Mouse (Mus musculus) brown adipose tissue, adult 24 weeks (tissue): ENCODE data around the gene Car14. TPM values are rescaled to one million over a fixed set of nuclear protein-coding genes. Genes with fewer than 3 reads are reported as not detected.
"Not testable (repeated sequence)": the region's sequence is repeated elsewhere in the genome, so short reads cannot be mapped to it uniquely, and the experiment has no call there.

Source experiments
- H3K27ac ChIP-seq: fragments of 200-500 bp; replicated peaks from 2 replicates; pipeline ENCODE4 v1.5.1; 2012; ENCODE audit warnings: low read depth, mild to moderate bottlenecking, low read length
- H3K4me1 ChIP-seq: fragments of 200-500 bp; 2 replicates; pipeline ENCODE4 v1.6.1; 2012; ENCODE audit warnings: low read length, mixed read lengths; ENCODE audit not compliant: control insufficient read depth, insufficient read depth, insufficient read length
- H3K4me3 ChIP-seq: fragments of 200-500 bp; 2 replicates; pipeline ENCODE4 v1.5.1; 2012; ENCODE audit warnings: low read depth, mild to moderate bottlenecking, low read length, moderate library complexity; ENCODE audit not compliant: insufficient read depth
- polyA plus RNA-seq: library from polyadenylated mRNA; stranded (reverse); fragments of >200 nt; gene quantifications from 2 replicates; pipeline ENCODE4 v1.2.4, GENCODE M21; 2012; ENCODE audit not compliant: missing spikeins, insufficient read depth, insufficient read length

Car14 gene
- polyA plus RNA-seq, 1 experiment, result 15.5 TPM

DNA sequence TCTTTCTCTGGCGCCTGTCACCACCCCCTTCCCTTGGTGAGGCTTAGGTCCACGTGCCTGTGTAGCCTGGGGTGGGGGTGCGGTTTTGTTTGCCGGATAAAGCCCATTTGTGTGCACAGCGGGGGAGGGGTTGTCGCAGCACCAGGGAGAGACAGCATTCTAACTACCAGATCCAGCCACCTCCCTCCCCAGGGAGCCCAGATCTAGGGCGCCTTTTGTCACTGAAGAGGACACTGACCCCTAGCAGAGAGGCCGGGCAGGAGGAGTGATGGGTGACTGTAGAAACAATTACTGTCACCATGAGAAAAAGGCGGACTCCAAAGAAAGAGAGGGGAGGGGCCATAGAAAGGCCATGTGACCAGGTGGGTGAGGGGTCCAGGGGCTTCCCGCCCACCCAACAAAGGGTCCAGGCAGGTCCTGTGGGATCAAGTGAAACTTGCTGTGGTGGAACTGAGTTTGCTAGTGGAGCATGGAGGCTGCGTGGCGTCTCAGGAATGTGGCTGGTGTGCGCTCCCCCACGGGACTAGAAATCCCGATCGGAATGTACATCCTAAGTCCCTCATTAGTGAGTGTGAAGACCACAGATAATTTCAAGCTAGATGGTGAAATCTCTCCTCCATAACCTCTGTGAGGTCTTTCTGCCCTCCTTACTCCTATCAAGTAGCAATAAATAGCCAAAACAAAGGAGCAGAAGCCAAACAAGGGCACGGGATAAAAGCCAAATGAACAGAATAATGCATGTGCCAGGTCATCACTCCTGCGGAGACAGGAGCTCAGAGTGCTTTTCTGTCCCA lies 852 bp upstream of the Car14 start:
- Histone ChIP-seq H3K4me3 (peak overlapping the region; percentile 39), H3K27ac (no peak overlapping the region), H3K4me1 (peaks cover 8% of the 10 kb centered on the region)

DNA sequence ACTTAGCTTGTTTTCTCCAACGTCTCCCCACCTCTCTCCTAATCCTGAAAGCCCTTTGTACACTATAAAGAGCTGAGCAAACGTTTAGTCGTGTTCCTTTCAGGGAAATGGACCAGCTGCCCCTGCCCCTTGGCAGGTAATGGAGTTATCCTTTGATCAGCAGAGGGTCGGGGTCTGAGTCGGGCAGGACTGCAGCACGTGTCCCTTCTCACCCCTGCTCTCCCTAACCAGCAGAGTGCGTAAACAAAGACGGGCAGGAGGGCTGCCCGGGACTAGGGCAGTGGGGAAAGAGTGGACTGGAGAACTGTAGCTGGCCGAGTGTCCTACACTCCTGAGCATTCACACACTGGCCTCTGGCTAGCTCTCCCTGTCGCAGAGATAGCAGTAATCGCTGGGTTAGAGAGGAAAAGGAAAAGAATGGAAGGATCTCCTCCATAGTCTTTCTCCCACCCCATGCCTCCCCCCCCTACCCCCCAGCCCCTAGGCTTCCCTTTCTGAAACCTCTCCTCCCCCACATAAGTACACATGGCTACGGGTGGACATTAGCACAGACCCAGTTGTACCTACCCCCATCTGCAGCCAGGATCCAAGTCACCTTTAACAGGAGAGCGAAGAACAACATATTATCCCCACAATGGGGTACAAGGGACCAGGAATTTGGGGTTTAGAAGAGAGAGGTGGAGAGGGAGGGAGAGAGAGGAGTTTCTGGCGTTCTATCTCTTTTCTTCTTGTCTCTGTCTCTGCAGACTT lies 563 bp downstream of the Car14 start:
- 0 out of 2 replicates have a peak overlapping the region, but pooled peaks have one; percentile 1 for H3K27ac ChIP-seq
- H3K4me3 ChIP-seq, result peak overlapping the region; percentile 39
- peaks cover 8% of the 10 kb centered on the region for H3K4me1 ChIP-seq

DNA sequence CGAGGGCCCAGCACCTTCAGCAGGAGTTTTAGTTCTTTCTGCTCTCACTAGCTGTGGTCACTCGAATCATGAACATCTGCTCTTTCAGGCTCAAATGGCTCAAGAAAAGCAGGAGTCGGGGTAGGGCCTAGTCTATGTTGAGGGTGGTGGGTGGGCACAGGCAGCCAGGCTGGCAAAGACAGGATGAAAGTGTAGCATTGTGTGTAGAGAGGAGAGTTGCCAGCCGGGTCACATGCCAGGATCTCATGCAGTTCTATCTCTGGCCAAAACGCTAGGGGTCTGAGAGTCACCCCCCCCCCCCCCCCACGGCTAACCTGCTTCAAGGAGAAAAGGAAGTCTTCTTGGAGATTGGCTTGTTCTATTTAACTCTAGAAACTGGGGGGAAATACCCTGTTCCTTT lies 1.8 kb downstream of the Car14 start:
- Histone ChIP-seq H3K4me3 (no peak overlapping the region), H3K27ac (peak overlapping the region; percentile 48), H3K4me1 (peaks cover 8% of the 10 kb centered on the region)

DNA sequence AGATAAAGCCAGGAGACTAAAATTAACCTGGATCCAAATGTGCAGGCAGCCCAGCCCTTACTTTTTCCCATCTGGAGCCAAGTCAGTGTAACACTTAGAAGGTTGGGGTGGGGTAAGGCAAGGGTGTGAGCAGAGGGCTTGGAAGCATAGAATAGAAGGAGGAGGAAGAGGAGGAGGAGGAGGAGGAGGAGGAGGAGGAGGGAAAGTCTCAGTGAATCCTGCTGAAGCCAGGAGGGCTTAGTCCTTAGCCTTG lies 2.2 kb downstream of the Car14 start:
- H3K27ac ChIP-seq, result peak overlapping the region; percentile 48
- no peak overlapping the region for H3K4me3 ChIP-seq
- H3K4me1 ChIP-seq, result peaks cover 8% of the 10 kb centered on the region

DNA sequence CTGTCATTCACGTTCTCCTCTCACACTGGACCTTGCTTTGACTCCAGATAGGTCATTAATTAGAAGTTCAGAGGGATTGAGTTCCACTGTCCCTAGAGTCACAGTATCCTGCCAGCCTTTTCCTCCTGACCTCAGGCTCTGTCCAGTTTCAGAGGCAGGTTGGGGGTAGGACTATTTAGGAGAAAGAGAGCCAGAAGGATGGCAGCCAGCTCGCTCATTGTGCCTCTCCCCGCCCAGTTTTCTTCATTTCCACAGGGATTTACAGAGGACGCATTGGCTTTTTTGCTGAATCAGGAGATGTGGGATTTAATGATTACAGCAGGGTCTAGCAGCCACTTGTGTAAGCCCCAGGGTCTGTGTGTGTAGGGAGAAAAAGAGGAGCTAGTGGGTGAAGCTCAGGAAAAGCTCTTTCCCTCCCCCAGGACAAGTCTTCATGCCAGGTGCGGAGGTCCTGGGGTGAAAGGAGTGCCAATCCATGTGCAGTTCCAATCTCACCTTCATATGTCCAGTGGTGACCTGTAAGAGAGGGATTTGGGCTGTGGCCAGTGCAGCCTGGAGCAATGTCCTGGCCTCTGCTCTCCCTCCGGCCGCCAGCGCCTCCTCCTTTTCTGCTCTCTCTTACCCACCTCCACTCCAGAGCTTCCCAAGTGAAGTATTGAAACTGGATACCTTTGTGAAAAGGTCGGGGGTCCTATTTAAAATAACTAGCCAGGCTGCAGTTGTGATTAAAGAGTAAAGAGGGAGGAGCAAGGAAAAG lies 2.7 kb downstream of the Car14 start:
- peaks cover 8% of the 10 kb centered on the region for H3K4me1 ChIP-seq
- H3K27ac ChIP-seq, result peak overlapping the region; percentile 89
- 0 out of 2 replicates have a peak overlapping the region, but pooled peaks have one; percentile 15 for H3K4me3 ChIP-seq

DNA sequence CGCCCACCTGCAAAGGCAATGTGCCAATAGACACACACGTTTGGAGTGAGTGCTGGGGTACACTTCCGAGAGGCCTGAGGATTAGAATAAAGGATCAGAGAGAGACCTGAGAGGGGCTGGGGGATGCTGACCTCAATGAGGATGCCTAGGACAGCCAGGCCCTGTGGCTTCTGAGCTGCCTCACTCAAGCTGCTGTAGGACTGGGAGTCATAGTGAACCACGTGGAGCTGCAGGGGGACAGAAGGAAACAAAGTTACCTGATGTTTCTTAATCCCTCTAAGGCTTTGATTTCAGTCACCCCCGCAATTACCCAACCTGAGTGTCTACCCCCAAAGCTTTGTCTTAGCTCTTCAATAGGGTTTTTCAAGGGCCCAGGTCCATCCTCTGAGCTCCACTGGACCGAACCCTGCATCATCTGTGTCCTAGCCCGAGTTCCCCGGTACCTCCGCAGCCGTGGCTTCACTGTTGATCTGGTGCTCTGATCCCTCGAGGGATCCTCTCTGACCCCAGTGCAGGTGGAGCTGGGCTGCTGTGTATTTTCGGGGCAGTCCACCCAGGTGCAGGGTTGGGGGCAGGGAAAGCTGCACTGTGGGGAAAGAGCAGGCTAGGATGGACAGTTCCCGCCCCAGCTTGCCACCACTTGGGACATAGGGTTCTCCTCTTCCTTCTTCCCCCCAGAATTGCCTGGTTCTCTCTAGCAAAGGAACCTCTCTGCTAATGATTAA lies 4.5 kb downstream of the Car14 start:
- Histone ChIP-seq H3K27ac (no peak overlapping the region), H3K4me3 (no peak overlapping the region), H3K4me1 (peaks cover 5% of the 10 kb centered on the region)

DNA sequence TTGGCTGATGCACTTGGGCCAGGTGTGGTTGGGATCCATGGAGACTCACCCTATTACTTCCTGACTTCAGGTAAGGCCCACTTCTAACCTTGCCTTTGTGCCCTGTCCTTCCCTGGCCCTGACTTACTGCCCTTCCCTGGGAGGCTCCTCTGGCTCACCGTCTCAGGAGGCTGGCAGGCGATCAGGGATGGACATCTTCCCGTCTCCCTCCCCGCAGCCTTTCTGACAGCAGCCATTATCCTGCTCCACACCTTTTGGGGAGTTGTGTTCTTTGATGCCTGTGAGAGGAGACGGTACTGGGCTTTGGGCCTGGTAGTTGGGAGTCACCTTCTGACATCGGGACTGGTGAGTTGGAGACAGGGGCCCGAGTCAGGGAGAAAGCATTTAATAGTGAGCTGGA lies 9.0 kb downstream of the Car14 start:
- H3K27ac ChIP-seq, H3K4me1 ChIP-seq: not testable (repeated sequence)
- H3K4me3 ChIP-seq, result 0 out of 2 replicates have a peak overlapping the region, but pooled peaks have one; percentile 2

DNA sequence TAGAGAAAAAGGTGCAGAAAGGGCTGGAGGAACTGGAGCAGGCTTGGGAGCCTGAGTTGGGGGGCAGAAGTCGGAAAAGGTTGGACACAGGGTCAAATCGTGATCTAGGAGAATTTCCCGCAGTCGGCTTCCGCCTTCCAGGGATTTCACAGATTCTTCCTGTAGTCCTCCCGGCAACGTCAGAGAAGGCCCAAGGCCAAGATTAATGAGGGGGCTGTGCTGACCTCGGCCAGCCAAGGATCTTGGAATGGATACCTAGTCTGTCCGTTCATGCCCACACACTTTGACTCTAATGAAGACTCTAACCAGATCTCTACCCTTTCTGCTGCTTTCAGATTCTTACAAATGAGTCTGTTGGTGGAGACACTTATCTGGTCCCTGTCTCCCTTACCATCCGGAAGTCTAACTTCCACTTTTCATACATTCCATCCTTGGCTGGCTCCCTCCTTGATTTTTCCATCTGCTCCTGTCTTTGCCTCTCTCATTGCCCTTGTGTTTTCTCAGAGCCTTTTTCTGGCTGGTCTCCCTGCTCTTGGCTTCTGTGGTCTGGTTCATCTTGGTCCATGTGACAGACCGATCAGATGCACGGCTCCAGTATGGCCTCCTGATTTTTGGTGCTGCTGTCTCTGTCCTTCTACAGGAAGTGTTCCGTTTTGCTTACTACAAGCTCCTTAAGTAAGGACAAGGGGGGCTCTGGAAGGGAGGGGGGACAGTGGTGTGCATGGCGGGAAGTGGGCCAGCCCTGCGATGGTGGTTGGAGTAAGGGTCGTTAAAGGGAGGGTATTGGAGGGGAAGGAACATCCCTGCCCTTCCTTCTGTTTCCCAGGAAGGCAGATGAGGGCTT lies 10.0 kb downstream of the Car14 start:
- Histone ChIP-seq H3K4me3 (peak overlapping the region; percentile 82), H3K27ac (peak overlapping the region; percentile 95), H3K4me1 (peaks cover 7% of the 10 kb centered on the region)

DNA sequence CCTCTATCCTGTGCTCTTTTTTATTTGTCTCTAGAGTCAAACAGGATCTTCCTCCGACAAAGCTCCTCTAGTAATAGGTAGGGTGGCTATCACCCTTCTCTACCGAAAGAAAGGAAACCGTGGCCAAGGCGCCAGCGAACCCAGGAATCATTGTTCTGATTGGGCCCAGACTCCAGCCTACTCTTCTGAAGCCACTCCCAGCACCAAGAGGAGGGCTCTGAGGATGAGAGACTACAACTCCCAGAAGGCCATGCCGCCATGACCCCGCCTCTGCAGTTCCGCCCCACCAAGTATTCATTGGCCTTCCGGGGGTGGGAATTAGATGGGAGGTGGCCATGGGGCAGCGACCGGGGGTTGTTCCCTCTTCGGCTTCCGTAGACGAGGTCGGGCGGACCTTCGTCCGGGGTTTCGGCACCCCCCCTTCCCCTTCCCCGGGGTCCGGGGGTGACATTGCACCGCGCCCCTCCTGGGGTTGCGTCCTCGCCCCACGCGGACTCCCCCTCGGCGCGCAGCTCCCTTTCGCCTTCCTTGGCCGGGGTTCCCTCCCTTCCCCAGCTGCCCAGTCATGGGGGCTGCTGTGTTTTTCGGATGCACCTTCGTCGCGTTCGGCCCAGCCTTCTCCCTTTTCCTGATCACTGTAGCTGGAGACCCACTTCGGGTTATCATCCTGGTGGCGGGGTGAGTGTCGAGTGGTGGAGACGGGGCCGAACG lies 10.7 kb downstream of the Car14 start, which contains the start of gene Aph1a:
Aph1a (plus strand) TSS at position 364 of the 711 bp plus-strand sequence.
- peak within 1 kb of the TSS; percentile 82 for H3K4me3 ChIP-seq
- H3K4me1 ChIP-seq, result not testable (repeated sequence)
- H3K27ac ChIP-seq, result peak within 1 kb of the TSS; percentile 95

DNA sequence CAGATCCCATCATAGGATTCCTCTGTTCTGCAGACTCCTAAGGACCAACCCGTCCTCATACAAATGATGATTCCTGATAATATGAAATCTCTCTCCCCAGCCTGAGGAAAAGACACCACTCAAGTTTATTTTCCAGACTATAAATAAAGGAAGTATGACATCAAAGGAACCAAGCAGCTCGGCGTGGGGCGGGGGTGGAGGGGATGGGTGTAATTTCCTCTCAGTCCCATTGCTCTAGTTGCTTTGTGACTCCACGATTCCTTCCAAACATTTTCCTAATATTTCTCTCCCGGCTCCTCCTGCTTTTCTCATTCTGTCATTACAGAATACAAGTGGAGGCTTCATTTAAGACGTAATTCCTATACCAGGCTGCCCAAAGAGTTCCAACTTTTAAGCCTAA lies 11.4 kb downstream of the Car14 start:
- peak overlapping the region; percentile 63 for H3K27ac ChIP-seq
- peaks cover 7% of the 10 kb centered on the region for H3K4me1 ChIP-seq
- H3K4me3 ChIP-seq, result peak overlapping the region; percentile 35

DNA sequence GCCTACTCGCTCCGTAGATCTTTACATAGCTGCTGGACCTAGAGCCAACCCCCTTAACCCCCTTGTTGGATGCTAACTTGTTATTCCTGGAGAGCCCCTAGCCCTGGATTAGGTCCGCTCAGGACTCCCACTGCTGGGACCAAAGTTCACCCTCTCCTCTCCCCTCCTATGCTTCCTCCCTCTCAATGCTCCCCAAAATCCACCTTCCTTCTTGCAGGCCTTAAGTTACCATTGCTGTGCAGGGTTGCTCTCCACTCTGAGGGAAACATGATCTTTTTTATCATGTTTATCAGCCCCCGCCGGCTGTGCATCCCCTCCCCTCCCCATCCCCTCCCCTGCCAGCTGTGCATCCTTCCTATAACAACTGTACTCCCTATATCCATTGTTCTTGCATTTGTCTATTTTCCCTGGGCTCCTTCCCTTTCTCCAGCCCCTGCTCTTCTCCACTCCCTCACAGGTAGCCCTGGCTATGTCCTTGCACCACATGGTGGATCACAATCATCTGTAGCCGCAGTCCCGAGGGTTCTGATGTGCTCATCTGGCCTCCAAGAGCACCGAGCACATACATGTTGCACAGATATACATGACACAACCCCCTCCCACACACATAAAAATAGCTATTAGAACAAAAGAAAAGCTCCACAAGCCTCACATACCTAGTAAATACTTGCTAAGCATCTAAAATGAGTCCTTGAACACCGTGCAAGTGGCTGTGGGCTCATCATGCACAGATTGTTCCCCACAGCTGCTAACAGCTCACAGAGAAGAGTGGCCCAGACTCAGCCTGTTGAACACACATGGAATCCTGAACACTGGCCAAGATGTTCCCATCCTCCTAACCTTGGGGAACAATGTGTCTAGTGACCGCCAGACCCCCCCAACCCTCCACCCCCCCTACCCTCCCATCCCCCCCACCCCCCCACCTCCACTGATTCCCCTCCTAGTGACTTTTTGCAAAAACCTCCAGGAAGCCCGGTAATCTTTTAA lies 12.1 kb downstream of the Car14 start:
- peak overlapping the region; percentile 86 for H3K27ac ChIP-seq
- peaks cover 7% of the 10 kb centered on the region for H3K4me1 ChIP-seq
- peak overlapping the region; percentile 53 for H3K4me3 ChIP-seq

DNA sequence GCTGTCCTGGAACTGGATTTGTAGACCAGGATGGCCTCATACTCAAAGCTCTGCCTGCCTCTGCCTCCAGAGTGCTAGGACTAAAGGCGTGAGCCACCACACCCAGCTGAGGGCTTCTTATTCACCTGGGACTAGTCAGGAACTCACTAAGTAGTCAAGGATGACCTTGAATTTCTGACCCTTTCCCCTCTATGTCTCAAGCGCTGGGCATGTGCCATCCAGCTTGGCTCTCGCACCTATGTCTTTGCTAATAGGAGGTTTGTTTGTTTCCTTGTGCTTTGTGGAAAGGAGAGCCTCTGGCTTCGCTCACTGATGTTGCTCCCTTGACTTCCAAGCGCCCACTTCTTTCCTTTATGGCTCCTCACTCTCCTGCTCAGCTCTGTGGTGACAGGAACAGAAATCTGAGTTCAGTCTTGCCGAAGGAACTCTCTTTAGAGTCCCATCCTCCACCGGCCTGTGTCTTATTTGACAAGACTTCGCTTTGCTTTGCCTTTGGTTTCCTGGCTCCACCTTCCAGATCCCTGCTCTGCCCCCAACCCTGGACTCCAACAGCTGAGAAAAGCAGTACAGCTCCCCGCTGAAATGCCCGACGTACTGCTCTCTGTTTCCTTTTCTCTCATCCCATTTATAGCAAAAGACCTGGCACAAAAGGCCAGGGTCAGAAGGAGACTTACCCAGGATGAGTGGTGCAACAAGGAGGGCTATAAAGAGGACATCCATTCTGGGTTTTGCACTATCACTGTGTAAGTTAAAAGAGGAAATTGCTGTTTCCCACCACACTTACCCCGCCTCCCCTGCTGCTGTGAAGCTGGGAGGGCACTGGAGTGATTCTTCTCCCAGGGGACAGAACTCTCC lies 13.1 kb downstream of the Car14 start, which contains the start of gene BC028528:
BC028528 (minus strand) TSS at position 795 of the 855 bp plus-strand sequence.
- Histone ChIP-seq H3K4me3 (peak within 1 kb of the TSS; percentile 53), H3K27ac (peak within 1 kb of the TSS; percentile 86), H3K4me1 (peaks cover 7% of the 10 kb centered on the region)
